Mouse (Mus musculus): ENCODE measurements around the gene Gm10378. TPM values are rescaled to one million over a fixed set of nuclear protein-coding genes. Genes with fewer than 3 reads are reported as not detected.

The Gm10378 gene
- polyA plus RNA-seq (2017; shearing (Covaris generic)) = not detected

GRCm38 (mm10) chr14:42655638-42656037, at the start of gene Gm10378:
Gene Gm10378, plus strand, starts transcription at chr14:42655938.

GRCm38 (mm10) chr14:42641817-42642216, 13.9 kb upstream of the Gm10378 start, which contains the start of gene Gm3633:
Gene Gm3633, minus strand, starts transcription at chr14:42641917.

Other genes with a start within 250 kb of the Gm10378 start
- gene Gm8005, start 216.3 kb upstream of the Gm10378 start, polyA plus RNA-seq (2017; shearing (Covaris generic)) = not detected
- not detected for gene Gm8011, start 192.1 kb upstream of the Gm10378 start, polyA plus RNA-seq (2017; shearing (Covaris generic))
- not detected for gene Gm8020, start 153.6 kb upstream of the Gm10378 start, polyA plus RNA-seq (2017; shearing (Covaris generic))
- gene Gm8024, start 131.7 kb upstream of the Gm10378 start, polyA plus RNA-seq (2017; shearing (Covaris generic)) = not detected
- gene Gm17124, start 56.1 kb upstream of the Gm10378 start, polyA plus RNA-seq (2017; shearing (Covaris generic)) = not detected
- not detected for gene Gm3633, start 14.0 kb upstream of the Gm10378 start, polyA plus RNA-seq (2017; shearing (Covaris generic))
- not detected for gene Gm3015, start 112.9 kb downstream of the Gm10378 start, polyA plus RNA-seq (2017; shearing (Covaris generic))
- not detected for gene Gm10377, start 142.0 kb downstream of the Gm10378 start, polyA plus RNA-seq (2017; shearing (Covaris generic))
- not detected for gene Gm21977, start 197.5 kb downstream of the Gm10378 start, polyA plus RNA-seq (2017; shearing (Covaris generic))